Mouse (Mus musculus): Measurements from ENCODE around the gene Gm49361.

DNA sequence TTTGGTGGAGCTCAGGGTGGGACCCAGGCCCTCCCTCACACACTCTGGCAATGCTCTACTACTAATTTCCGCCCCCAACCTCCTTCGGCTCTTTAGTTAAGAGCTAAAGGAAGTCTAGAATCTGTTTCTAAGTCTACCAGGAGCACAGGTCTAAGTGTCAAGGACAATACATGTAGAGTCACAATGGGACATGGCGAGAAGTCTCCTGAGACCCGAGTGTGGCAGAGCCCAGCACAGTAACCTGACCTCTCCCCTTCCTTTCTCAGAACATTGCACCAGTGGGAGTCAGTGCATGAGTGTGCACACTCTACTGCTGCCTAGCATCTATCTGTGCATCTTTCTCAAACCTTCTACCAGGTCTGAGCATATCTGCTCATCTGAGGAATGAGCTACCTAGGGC lies 40.1 kb downstream of the Gm49361 start:
- TF ChIP-seq POLR2A (IDR thresholded peaks at IDR 0.05; ENCODE audit: borderline replicate concordance, control insufficient read depth, low read depth, low read length) (no peak), CTCF (IDR thresholded peaks at IDR 0.05; ENCODE audit: control insufficient read depth, insufficient read depth, low read length) (no peak)
